ENCODE assay signal across 9 mouse cellular contexts in the genomic region with DNA sequence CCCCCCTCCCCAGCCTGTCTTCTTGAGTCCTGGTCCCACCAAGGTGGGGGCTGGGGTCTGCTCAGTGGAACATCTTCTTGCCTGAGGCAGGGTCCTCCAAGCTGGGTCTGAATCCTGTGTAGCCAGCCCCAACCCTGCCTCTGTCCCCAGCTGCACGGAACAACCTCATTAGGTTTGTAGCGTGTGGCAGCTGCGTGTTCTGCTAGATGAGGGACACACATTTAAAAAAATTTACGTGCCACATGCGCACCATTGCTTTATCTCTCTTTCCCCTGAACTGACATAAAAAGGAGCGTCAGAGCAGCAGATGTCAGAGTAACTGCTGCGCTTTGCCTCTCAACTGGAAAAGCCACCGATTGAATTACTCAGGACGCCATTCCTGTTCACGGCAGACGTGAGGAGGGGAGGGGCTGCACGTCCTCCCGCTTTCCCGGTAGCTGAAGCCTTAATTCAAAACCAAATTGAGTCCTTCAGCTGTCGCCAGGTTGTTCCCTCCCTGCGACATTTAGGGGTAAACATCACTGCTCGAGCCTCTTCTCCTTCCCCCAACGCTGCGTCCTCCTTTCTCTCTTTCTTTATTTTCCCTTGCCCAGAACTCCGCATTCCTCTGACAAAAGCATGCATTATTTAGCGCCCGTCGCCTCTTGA.
A peak's percentile ranks its signal among the peaks of the same experiment; 100 is the strongest.
DNase-seq lines count a peak whose midpoint lies in the region; ATAC-seq lines count a peak whose summit lies in the region.
"Had no signal": no experiment of that assay in that cellular context is flagged by ENCODE, and none has a peak within 500 bp of the region (broad histone marks: within the 10 kb centered on the region; RNA-seq: fewer than 3 reads in every experiment).

No protein-coding gene starts in this region.

- peak; percentile 63 for ATAC-seq in kidney, embryonic 15.5 days (replicated peaks; ENCODE audit: low FRiP score)
- peak; percentile 55; the same call in 1 of the 2 replicates for ATAC-seq in intestine, embryonic 16.5 days
- ATAC-seq in neural tube, embryonic 15.5 days (ENCODE audit: low FRiP score) = peak; percentile 52; the same call in 1 of the 2 replicates

- H3K36me3 ChIP-seq in kidney, embryonic 15.5 days = no peaks in the 10 kb centered on the region
- H3K36me3 ChIP-seq in embryonic facial prominence, embryonic 10.5 days (replicated peaks) = no peaks in the 10 kb centered on the region
- H3K36me3 ChIP-seq in intestine, embryonic 16.5 days (ENCODE audit: control insufficient read depth, insufficient read depth, low read length) = no peaks in the 10 kb centered on the region
- no peaks in the 10 kb centered on the region for H3K36me3 ChIP-seq in neural tube, embryonic 15.5 days
- H3K36me3 ChIP-seq: liver, embryonic 15.5 days had no signal

- no peak overlapping the region for H3K9ac ChIP-seq in kidney, embryonic 15.5 days
- 0 out of 2 replicates have a peak overlapping the region, but pooled peaks have one; percentile 16 for H3K9ac ChIP-seq in intestine, embryonic 16.5 days (ENCODE audit: low read depth, low read length)
- no peak overlapping the region for H3K9ac ChIP-seq in neural tube, embryonic 15.5 days (replicated peaks)
- H3K9ac ChIP-seq: liver, embryonic 15.5 days had no signal

- H3K4me1 ChIP-seq in kidney, embryonic 15.5 days = peaks cover 35% of the 10 kb centered on the region
- peaks cover 45% of the 10 kb centered on the region for H3K4me1 ChIP-seq in embryonic facial prominence, embryonic 10.5 days
- H3K4me1 ChIP-seq in intestine, embryonic 16.5 days (ENCODE audit: control insufficient read depth, insufficient read depth, low read length) = peaks cover 10% of the 10 kb centered on the region
- peaks cover 61% of the 10 kb centered on the region for H3K4me1 ChIP-seq in neural tube, embryonic 15.5 days
- H3K4me1 ChIP-seq: liver, embryonic 15.5 days had no signal

- peak overlapping the region; percentile 48; the same call in 1 of the 2 replicates for H3K27ac ChIP-seq in kidney, embryonic 15.5 days
- peak overlapping the region; percentile 73 for H3K27ac ChIP-seq in embryonic facial prominence, embryonic 10.5 days (replicated peaks)
- no peak overlapping the region for H3K27ac ChIP-seq in intestine, embryonic 16.5 days (ENCODE audit: low read length)
- H3K27ac ChIP-seq in neural tube, embryonic 15.5 days (replicated peaks) = peak overlapping the region; percentile 63
- H3K27ac ChIP-seq: liver, embryonic 15.5 days had no signal

- H3K4me2 ChIP-seq in kidney, embryonic 15.5 days = peak overlapping the region; percentile 62
- H3K4me2 ChIP-seq in intestine, embryonic 16.5 days (ENCODE audit: low read depth, low read length) = peak overlapping the region; percentile 55
- peak overlapping the region; percentile 50 for H3K4me2 ChIP-seq in neural tube, embryonic 15.5 days
- H3K4me2 ChIP-seq: liver, embryonic 15.5 days had no signal

- H3K27me3 ChIP-seq in kidney, embryonic 15.5 days = peaks cover 19% of the 10 kb centered on the region
- peaks cover 37% of the 10 kb centered on the region for H3K27me3 ChIP-seq in embryonic facial prominence, embryonic 10.5 days (replicated peaks; ENCODE audit: low read depth, poor library complexity, severe bottlenecking)
- no peaks in the 10 kb centered on the region for H3K27me3 ChIP-seq in intestine, embryonic 16.5 days (replicated peaks; ENCODE audit: control insufficient read depth, insufficient read depth, low read length)
- 0 out of 2 replicates have a peak, but pooled peaks cover 3% of the 10 kb centered on the region for H3K27me3 ChIP-seq in neural tube, embryonic 15.5 days (replicated peaks)

- 2% methylated on average over 23 of the region's 23 CpGs for WGBS in kidney, embryonic 15.5 days
- WGBS in embryonic facial prominence, embryonic 10.5 days = 3% methylated on average over 23 of the region's 23 CpGs
- 10% methylated on average over 23 of the region's 23 CpGs for WGBS in intestine, embryonic 16.5 days
- WGBS in neural tube, embryonic 15.5 days = 2% methylated on average over 23 of the region's 23 CpGs

- H3K9me3 ChIP-seq in kidney, embryonic 15.5 days (replicated peaks) = no peaks in the 10 kb centered on the region
- H3K9me3 ChIP-seq in embryonic facial prominence, embryonic 10.5 days = no peaks in the 10 kb centered on the region
- H3K9me3 ChIP-seq in intestine, embryonic 16.5 days (ENCODE audit: control insufficient read depth, low read length) = no peaks in the 10 kb centered on the region
- H3K9me3 ChIP-seq in neural tube, embryonic 15.5 days (replicated peaks) = no peaks in the 10 kb centered on the region
- H3K9me3 ChIP-seq: liver, embryonic 15.5 days had no signal

- no peak for DNase-seq in kidney, adult 11 months
- peak; percentile 51 for DNase-seq in embryonic facial prominence, embryonic 10.5 days (ENCODE audit: low spot score)
- DNase-seq in adrenal gland, postnatal 36 days = no peak
- no peak for DNase-seq in frontal cortex, postnatal 14 days (ENCODE audit: low spot score in 2 of 2)
- no peak for DNase-seq in kidney, postnatal 25 days

- peak overlapping the region; percentile 27 for H3K4me3 ChIP-seq in kidney, embryonic 15.5 days (replicated peaks)
- H3K4me3 ChIP-seq in embryonic facial prominence, embryonic 10.5 days = peak overlapping the region; percentile 51
- H3K4me3 ChIP-seq in intestine, embryonic 16.5 days (ENCODE audit: low read length) = peak overlapping the region; percentile 27
- H3K4me3 ChIP-seq in neural tube, embryonic 15.5 days (replicated peaks) = peak overlapping the region; percentile 7; the same call in 1 of the 2 replicates
- H3K4me3 ChIP-seq: liver, embryonic 15.5 days had no signal
